Mouse (Mus musculus): ENCODE results near the gene Slco4c1.

DNA sequence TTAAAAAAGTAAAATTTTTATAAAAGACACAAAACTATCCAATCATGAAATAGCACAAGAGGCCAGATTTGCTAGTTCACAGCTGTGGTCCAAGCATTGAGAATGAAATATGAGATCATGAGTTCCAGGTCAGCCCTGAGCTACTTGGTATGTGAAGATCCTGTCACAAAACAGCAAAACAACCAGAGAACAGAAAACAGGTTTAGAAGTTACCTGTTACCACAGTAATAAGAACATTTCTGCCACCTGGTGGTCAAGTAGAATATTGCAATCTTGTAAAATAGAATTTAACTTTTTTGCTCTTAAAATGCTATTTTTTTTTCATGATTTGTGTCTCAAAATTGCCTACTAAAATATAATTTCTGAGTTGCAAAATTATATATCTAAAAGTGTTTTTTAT, 70.4 kb downstream of the Slco4c1 start:
- TF ChIP-seq GATA1 (IDR thresholded peaks at IDR 0.05; ENCODE audit: borderline replicate concordance, low read length), result no peak
- TF ChIP-seq FLI1 (IDR thresholded peaks at IDR 0.05; ENCODE audit: low read length), result no peak

All from megakaryocyte, embryonic 14.5 days (primary cell).